Mouse (Mus musculus) WW6 (cell line): ENCODE measurements around the gene Tsc22d1.

ENCODE experiments used
- DNase-seq: peaks from one replicate; pipeline ENCODE4 v3.0.0-alpha.2; 2013; ENCODE audit warnings: low read depth, low spot score

The Tsc22d1 gene

DNA sequence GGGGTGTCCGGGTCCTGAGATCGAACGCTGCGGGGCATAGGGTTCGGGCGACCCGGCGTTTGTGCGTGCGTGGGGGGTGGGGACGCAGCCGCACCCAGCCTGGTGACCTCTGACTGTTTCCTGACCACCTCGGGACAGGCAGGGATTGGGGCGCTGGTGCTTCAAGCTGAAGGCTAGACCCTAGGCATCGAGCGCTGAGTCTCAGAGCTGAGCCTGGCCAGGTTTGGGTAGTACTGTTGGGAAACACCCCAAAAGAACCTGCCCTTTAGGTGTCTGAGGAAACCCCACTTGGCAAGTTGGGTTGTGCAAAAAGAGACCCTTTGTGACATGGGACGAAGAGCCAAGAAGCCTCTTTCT is 142.1 kb downstream of the Tsc22d1 start, which contains the start of gene Serp2:
Gene Serp2, minus strand, starts transcription at position 38 of the 357 bp plus-strand sequence.
- no peak for DNase-seq
